Mouse (Mus musculus) heart, postnatal 0 days (tissue): Measurements from ENCODE around the gene Hvcn1.

Experiments
- CTCF ChIP-seq: IDR thresholded peaks from 2 replicates; pipeline ENCODE4 v1.5.1; 2016; ENCODE audit warnings: antibody characterized with exemption, control low read depth, low read depth
- EP300 ChIP-seq: IDR thresholded peaks from 2 replicates; pipeline ENCODE4 v1.6.1; 2016; ENCODE audit warnings: antibody characterized with exemption, low read depth

DNA sequence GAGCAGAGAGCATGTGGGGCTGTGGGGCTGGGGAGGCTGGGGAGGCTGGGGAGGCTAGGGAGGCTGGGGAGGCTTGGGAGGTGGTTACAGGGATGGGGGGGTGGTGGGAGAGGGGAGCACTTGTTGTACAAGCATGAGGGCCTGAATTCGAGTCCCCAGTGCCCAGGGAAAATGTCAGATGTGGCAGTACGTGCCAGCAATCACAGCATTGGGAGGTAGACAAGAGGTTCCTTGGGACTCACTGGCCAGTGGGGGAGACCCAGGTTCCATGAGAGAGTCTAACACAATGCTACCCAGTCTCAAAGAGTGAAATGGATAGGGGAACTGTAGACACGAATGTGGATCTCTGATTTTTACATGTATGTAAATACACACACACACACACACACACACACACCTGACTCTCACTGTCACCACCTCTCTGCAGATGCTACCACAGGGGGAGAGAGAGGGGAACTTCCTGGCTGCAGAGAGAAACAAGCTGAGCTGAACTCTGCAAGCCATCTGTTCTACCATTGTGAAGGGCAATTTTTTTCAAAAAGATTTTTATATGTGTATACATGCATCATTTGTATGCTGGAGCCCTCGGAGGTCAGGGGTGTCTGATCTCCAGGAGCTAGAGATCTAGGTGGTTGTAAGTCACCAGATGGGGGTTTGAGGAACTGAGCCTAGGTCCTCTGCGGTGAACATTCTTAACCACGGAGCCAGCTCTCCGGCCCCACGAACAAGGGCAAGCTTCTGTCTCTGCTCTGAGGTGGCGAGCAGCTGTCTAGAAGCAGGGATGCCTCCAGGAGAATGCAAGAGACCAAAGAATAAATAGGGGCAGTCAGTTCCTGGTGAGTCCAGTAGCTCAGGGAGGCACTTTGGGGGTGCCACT is 28.0 kb downstream of the Hvcn1 start:
- TF ChIP-seq CTCF (no peak), EP300 (no peak)
